Mouse (Mus musculus) olfactory bulb, adult 2 months (tissue): Measurements from ENCODE around the gene Kif1bp. TPM values are rescaled to one million over a fixed set of nuclear protein-coding genes. Genes with fewer than 3 reads are reported as not detected.
"Not testable (repeated sequence)": the region's sequence is repeated elsewhere in the genome, so short reads cannot be mapped to it uniquely, and the experiment has no call there.

ENCODE experiments used
- H3K27ac ChIP-seq: fragments of 200-500 bp; 2 replicates; pipeline ENCODE4 v1.5.1; 2012; ENCODE audit warnings: low read depth, low read length; ENCODE audit not compliant: insufficient read depth
- H3K4me1 ChIP-seq: fragments of 200-500 bp; 2 replicates; pipeline ENCODE4 v1.6.1; 2012; ENCODE audit warnings: low read length; ENCODE audit not compliant: control insufficient read depth, insufficient read depth
- H3K4me3 ChIP-seq: fragments of 200-500 bp; 2 replicates; pipeline ENCODE4 v1.5.1; 2012; ENCODE audit warnings: mild to moderate bottlenecking, low read depth, low read length, moderate library complexity; ENCODE audit not compliant: insufficient read depth
- CTCF ChIP-seq: fragments of 200-500 bp; IDR thresholded peaks from 2 replicates; pipeline ENCODE4 v1.5.1; 2012; ENCODE audit warnings: low read depth, mild to moderate bottlenecking, low read length, moderate library complexity; ENCODE audit not compliant: insufficient read depth
- POLR2A ChIP-seq: fragments of 200-500 bp; IDR thresholded peaks from 2 replicates; pipeline ENCODE4 v1.6.1; 2012; ENCODE audit warnings: mild to moderate bottlenecking, low read depth, low read length, moderate library complexity; ENCODE audit not compliant: insufficient read depth
- WGBS: fragments of 180-500 bp; shearing (Covaris S2); methylation state at CpG from one replicate; pipeline ENCODE4 v1.1.7; 2018; 5-methylcytosine and 5-hydroxymethylcytosine counted together
- polyA plus RNA-seq: library from polyadenylated mRNA; stranded (reverse); fragments of >200 nt; gene quantifications from 2 replicates; pipeline ENCODE4 v1.2.4, GENCODE M21; 2012; ENCODE audit warnings: low replicate concordance; ENCODE audit not compliant: missing spikeins, insufficient read depth, insufficient read length

Kif1bp gene
- polyA plus RNA-seq = not detected in 2 replicates

GRCm38 (mm10) chr10:62578338-62579100, at the start of gene Kif1bp:
Kif1bp (minus strand) TSS chr10:62578457.
- TF ChIP-seq CTCF (no peak), POLR2A (peak; percentile 94)
- H3K27ac ChIP-seq = peak within 1 kb of the TSS; percentile 53
- H3K4me1 ChIP-seq = peaks cover 4% of the 10 kb centered on the region; the same call in 1 of the 2 replicates
- WGBS = 3% methylated on average over 33 of the region's 33 CpGs
- H3K4me3 ChIP-seq = peak within 1 kb of the TSS; percentile 86

DNA sequence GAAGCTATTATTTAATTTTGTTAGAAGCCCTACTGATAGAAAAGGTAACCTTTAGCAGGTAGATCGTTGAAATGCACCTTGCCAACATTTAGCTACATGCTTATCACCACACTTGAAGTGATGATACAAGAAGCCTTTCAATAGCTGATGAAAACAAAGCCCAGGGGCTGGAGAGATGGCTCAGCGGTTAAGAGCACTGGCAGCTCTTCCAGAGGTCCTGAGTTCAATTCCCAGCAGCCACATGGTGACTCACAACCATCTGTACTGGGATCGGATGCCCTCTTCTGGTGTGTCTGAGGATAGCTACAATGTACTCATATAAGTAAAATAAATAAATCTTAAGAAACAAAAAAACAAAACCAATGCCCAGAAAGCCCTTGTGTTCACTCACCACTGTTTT, 25.9 kb upstream of the Kif1bp start:
- no peak overlapping the region for H3K4me3 ChIP-seq
- 88% methylated on average over 3 of the region's 3 CpGs for WGBS
- H3K27ac ChIP-seq = no peak overlapping the region
- no peak for TF ChIP-seq POLR2A
- peaks cover 3% of the 10 kb centered on the region for H3K4me1 ChIP-seq

DNA sequence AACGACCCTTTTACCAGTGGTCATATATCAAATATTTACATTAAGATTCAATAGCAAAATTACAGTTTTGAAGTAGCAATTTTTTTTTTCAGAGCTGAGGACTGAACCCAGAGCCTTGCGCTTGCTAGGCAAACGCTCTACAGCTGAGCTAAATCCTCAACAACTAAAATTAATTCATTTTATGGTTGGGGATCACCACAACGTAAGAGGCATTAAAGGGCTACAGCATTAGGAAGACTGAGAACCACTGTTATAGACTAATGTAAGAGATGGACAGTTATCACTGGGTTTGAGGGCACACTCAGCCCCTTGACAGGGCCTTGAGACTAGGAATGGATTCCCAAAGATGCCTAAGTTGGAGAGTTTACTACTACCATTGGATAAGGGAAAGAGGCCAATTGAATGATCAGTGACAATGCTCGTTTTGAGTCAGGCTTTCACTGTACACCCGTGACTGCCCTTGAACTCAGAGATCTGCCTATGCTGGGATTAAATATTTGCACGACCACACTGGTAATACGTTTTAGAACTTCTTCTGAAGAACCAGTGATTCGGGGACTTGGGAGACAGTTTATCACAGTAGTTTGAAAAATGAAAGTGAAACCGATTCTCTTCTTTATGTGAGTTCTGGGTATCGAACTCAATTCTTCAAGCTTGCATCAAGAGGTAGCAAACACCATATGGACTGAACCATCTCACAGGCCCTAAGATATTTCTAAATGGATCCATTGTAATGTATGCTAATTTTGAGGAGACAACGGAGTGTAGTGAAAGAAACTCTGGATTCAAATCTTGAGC, 25.2 kb upstream of the Kif1bp start:
- 86% methylated on average over 12 of the region's 12 CpGs for WGBS
- H3K4me1 ChIP-seq = peaks cover 3% of the 10 kb centered on the region
- no peak overlapping the region for H3K27ac ChIP-seq
- H3K4me3 ChIP-seq = no peak overlapping the region
- TF ChIP-seq CTCF (no peak), POLR2A (no peak)

DNA sequence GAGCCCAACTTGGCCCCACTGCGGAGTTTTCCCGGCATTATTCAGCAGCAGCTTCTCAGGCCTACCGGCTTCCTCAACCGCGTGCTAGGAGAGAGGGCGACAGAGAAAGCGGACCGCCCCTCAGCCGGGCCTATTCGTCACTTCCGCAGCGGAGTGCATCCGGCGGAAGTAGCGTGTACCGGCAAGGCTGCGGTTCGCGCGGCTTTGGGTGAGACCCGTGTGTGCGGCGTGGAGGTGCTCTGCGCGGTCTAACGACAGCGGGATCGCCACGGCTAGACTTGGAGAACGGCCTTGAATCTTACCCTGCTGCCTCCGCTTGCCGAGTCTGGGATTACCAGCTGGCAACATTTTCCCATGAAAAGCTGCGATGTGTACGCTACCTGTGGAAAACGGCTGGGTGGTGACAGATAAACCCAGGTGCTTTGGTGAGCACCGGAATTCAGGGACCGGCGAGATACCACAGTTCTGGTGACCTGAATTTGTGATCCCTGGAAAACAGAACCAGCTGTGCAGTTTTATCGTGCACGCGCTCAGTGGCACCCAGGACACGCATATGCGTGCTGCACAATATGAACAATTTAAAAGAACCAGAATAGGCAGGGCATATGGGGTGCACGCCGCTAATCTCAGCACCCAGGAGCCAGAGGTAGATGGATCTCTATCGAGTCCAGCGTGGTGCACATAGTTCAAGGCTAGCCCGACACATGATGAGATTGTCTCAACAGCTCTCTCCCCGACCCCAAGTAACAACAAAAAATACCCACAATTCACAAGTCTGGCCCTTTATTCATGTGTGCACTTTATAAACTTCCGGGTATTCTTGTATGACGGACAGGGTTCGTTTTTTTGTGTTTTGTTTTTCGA, 24.2 kb upstream of the Kif1bp start, which contains the start of gene Ddx21:
Gene Ddx21, minus strand, starts transcription at position 105 of the 864 bp plus-strand sequence.
- peak; percentile 82 for TF ChIP-seq POLR2A
- no peak for TF ChIP-seq CTCF
- Histone ChIP-seq H3K4me3 (peak within 1 kb of the TSS; percentile 93), H3K4me1 (peaks cover 6% of the 10 kb centered on the region), H3K27ac (no peak within 1 kb of the TSS)
- WGBS = 3% methylated on average over 53 of the region's 53 CpGs

DNA sequence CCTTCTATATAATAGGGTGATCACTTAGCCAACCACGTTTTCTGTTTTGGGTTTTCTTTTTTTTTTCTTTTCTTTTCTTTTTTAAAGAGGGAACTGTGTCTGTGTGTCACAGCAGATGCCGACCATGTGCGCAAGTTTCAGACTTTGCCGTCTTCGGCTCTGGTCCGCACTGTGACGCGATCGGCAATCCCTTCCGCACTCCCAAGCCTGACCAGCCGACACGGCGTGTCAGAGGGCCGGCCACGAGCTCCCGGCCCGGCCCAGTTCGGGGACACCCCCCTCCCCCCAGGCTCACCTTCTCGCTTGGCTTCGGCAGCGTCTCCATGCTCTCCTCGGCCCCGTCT, 23.5 kb upstream of the Kif1bp start:
- TF ChIP-seq CTCF = no peak
- no peak for TF ChIP-seq POLR2A
- 0% methylated on average over 23 of the region's 23 CpGs for WGBS
- Histone ChIP-seq H3K27ac (no peak overlapping the region), H3K4me3 (peak overlapping the region; percentile 93), H3K4me1 (peaks cover 6% of the 10 kb centered on the region)

GRCm38 (mm10) chr10:62601053-62601791, 23.0 kb upstream of the Kif1bp start:
- TF ChIP-seq POLR2A (no peak), CTCF (no peak)
- Histone ChIP-seq H3K27ac (no peak overlapping the region), H3K4me3 (peak overlapping the region; percentile 35), H3K4me1 (peaks cover 6% of the 10 kb centered on the region)
- whole genome bisulfite sequencing = 12% methylated on average over 20 of the region's 20 CpGs

- H3K4me1 ChIP-seq = peaks cover 6% of the 10 kb centered on the region
- no peak overlapping the region for H3K27ac ChIP-seq
- no peak overlapping the region for H3K4me3 ChIP-seq
- TF ChIP-seq POLR2A (no peak), CTCF (no peak)
- 85% methylated on average over 6 of the region's 6 CpGs for WGBS
Measured at GRCm38 (mm10) chr10:62600056-62600455, 21.8 kb upstream of the Kif1bp start.

GRCm38 (mm10) chr10:62599311-62599710, 21.1 kb upstream of the Kif1bp start:
- 91% methylated on average over 3 of the region's 3 CpGs for WGBS
- H3K4me3 ChIP-seq, H3K4me1 ChIP-seq, H3K27ac ChIP-seq: not testable (repeated sequence)
